Comparison of ENCODE assay signal across 23 mouse cellular contexts in genomic region chr13:104843295-104844089, GRCm38 (mm10). TPM values are rescaled to one million over a fixed set of nuclear protein-coding genes. Genes with fewer than 3 reads are reported as not detected.
"Had no signal": no experiment of that assay in that cellular context is flagged by ENCODE, and none has a peak within 500 bp of the region (broad histone marks: within the 10 kb centered on the region; RNA-seq: fewer than 3 reads in every experiment).

No protein-coding gene starts in this region.

- DNase-seq: lung, adult 2 months; lung, postnatal 14 days; lung, postnatal 36 days; right cerebral cortex, postnatal 14 days; thymus, adult 2 months; thymus, postnatal 25 days; thymus, postnatal 4 days had no signal

- H3K4me1 ChIP-seq: lung, embryonic 15.5 days; megakaryocyte, embryonic 14.5 days; midbrain, embryonic 13.5 days; midbrain, embryonic 15.5 days; neural tube, embryonic 12.5 days; stomach, embryonic 15.5 days had no signal

- H3K4me3 ChIP-seq: lung, embryonic 15.5 days; megakaryocyte, embryonic 14.5 days; midbrain, embryonic 13.5 days; midbrain, embryonic 15.5 days; neural tube, embryonic 12.5 days; stomach, embryonic 15.5 days had no signal

- H3K9ac ChIP-seq: lung, embryonic 15.5 days; midbrain, embryonic 13.5 days; midbrain, embryonic 15.5 days; neural tube, embryonic 12.5 days; stomach, embryonic 15.5 days had no signal

- H3K36me3 ChIP-seq: midbrain, embryonic 15.5 days; stomach, embryonic 15.5 days had no signal

- ATAC-seq: lung, postnatal 0 days; midbrain, embryonic 13.5 days; midbrain, embryonic 15.5 days had no signal

- H3K27me3 ChIP-seq: lung, embryonic 15.5 days; megakaryocyte, embryonic 14.5 days; midbrain, embryonic 13.5 days; midbrain, embryonic 15.5 days; neural tube, embryonic 12.5 days; stomach, embryonic 15.5 days had no signal

- H3K27ac ChIP-seq: lung, embryonic 15.5 days; macrophage; midbrain, embryonic 13.5 days; midbrain, embryonic 15.5 days; neural tube, embryonic 12.5 days; stomach, embryonic 15.5 days; stomach, postnatal 0 days had no signal

- H3K4me2 ChIP-seq: lung, embryonic 15.5 days; midbrain, embryonic 11.5 days; midbrain, embryonic 13.5 days; midbrain, embryonic 15.5 days; neural tube, embryonic 12.5 days; stomach, embryonic 15.5 days had no signal

- H3K9me3 ChIP-seq: lung, embryonic 15.5 days; megakaryocyte, embryonic 14.5 days; midbrain, embryonic 13.5 days; midbrain, embryonic 15.5 days; neural tube, embryonic 12.5 days; stomach, embryonic 15.5 days had no signal

RNA-seq across cellular contexts. Expression of gene Shisal2b, which starts 20.2 kb away (rescaled TPM):
- total RNA-seq: megakaryocyte progenitor cell, adult 5-6 weeks; monocyte, adult 5-6 weeks; neutrophil, adult 5-6 weeks had no signal
- polyA plus RNA-seq: lung, adult 2 months; lung, postnatal 0 days; macrophage; spleen, adult 2 months; stomach, postnatal 0 days; testis, adult 2 months; thymus, adult 2 months; urinary bladder, adult 2 months had no signal
